Mouse (Mus musculus): ENCODE data around the gene Lrrc4.

DNA sequence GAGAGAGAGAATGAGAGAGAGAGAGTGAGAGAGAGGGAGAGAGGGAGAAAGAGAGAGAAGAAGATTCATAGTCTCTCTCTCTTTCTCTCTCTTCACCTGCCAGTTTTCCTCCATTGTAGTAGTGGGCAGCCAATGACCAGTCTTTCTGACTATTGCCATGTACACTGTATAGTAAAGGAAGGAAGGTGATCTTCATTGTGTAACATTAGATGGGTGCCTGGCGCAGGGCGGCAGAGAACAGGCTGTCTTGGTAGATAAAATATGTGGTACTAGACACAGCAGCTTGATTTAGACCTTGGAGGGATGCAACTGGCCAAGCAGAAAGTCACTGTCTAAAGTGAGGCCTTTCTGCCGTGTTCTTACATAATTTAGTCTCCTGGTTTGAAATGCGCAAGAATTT, 216.7 kb downstream of the Lrrc4 start:
- TF ChIP-seq CTCF (IDR thresholded peaks at IDR 0.05; ENCODE audit: control insufficient read depth, insufficient read depth, low read length): no peak
- no peak for TF ChIP-seq POLR2A (IDR thresholded peaks at IDR 0.05; ENCODE audit: borderline replicate concordance, control insufficient read depth, low read depth, low read length)
